Mouse (Mus musculus) frontal cortex, postnatal 36 days (tissue): ENCODE data around the gene Immt.
A peak's percentile ranks its signal among the peaks of the same experiment; 100 is the strongest.
"Not testable (repeated sequence)": the region's sequence is repeated elsewhere in the genome, so short reads cannot be mapped to it uniquely, and the experiment has no call there.

Experiments used
- DNase-seq, 2 experiments: peaks; one replicate each; pipeline ENCODE4 v3.0.0; 2022; ENCODE audit warnings: low spot score in 2 of 2

Immt gene

DNA sequence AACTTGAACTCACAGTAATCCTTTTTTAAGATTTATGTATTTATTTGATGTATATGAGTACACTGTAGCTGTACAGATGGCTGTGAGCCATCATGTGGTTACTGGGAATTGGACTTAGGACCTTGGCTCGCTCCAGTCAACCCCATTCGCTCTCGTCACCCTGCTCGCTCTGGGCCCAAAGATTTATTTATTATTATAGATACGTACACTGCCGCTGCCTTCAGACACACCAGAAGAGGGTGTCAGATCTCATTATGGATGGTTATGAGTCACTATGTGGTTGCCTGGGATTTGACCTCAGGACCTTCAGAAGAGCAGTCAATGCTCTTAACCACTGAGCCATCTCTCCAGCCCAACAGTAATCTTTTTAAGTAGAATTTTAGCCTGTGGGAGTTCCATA is 15.8 kb downstream of the Immt start:
- DNase-seq = not testable (repeated sequence)

GRCm38 (mm10) chr6:71867751-71868150 is 36.6 kb downstream of the Immt start:
- DNase-seq = no peak

- DNase-seq = no peak
These were observed 37.7 kb downstream of the Immt start for GRCm38 (mm10) chr6:71868809-71869208.

- DNase-seq = no peak
These were observed 40.3 kb downstream of the Immt start for GRCm38 (mm10) chr6:71871396-71871795.

DNA sequence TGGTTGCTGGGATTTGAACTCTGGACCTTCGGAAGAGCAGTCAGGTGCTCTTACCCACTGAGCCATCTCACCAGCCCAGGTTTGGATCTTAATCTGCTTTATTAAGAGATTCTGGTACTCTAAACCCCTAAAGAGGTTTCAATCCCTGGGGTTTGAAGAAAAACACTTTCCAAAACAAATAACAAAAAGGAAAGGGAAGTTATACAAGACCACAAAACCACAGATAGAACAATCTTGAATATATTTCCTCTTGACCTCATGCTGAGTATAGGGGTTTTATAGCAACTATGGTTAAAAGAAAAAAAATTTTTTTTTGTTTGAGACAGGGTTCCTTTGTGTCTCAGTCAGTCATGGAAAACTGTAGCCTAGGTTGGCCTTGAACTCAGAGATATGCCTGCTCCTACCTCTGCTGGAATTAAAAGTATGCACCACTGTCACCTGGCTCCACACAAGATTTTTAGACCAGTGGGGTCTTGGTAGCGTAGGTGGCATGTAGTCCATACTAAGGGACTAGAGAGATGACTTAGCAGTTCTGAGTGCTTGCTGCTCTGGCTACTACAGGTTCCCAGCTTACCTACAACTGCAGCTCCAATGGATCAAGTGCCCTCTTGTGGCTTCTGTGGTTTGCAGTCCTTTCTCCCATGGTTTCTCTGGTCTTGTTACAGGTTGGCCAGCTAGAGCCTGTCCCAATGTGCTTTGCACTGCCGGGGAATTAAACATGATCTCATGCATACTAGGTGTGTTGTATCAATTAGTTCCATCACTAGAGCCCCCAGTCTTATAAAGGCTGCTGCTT is 47.0 kb downstream of the Immt start:
- no peak for DNase-seq

DNA sequence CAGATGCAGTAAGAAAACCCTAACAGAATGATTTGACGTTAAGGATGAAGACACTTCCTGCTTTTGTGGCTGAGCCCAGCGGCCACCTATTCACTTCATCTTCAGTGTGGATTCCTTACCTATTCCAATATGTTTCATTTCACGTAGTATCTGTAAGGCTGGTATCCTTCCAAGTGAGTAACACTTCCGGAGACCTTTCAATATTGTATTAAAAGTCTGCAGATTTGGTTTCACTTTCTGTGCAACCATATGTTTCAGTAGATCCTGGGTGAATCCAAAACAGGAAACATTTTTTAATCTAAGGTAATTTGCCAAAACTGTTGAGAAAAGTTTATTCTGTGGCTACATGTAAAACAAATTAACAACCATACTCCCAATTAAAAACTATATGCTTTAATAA is 62.1 kb downstream of the Immt start:
- DNase-seq = no peak

DNA sequence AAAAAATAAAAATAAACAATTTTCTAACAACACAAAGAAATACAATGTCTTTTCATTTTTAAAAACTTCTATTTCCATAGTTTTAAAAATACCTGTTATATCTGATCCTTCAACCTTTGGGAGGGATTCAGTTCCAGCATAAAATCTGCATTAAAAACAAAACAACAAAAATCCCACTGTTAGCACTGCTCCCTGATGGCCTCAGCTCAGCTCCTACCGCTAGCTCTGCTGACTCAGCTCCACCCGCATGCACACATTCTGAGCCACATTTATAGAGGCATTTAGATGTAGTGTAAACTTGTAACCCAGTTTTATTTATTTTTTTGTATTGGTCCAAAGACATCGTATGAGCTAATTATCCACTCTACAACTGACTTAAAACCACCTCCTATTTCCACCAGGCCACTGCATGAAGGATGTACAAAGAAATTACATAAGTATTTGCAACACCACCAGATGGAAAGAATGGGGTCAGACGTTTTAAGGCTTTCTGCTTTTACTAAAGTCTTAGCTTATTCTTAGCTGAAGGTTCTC is 76.6 kb downstream of the Immt start:
- no peak for DNase-seq

GRCm38 (mm10) chr6:71908481-71909381 is 77.6 kb downstream of the Immt start, which contains the start of the genes Ptcd3 and Polr1a:
Ptcd3 (minus strand) TSS chr6:71908750.
Polr1a (plus strand) TSS chr6:71909053.
- DNase-seq = peak; percentile 92 to 95

GRCm38 (mm10) chr6:71909384-71909783 is 78.3 kb downstream of the Immt start:
- no peak for DNase-seq

GRCm38 (mm10) chr6:71909840-71910239 is 78.7 kb downstream of the Immt start:
- DNase-seq = no peak

DNA sequence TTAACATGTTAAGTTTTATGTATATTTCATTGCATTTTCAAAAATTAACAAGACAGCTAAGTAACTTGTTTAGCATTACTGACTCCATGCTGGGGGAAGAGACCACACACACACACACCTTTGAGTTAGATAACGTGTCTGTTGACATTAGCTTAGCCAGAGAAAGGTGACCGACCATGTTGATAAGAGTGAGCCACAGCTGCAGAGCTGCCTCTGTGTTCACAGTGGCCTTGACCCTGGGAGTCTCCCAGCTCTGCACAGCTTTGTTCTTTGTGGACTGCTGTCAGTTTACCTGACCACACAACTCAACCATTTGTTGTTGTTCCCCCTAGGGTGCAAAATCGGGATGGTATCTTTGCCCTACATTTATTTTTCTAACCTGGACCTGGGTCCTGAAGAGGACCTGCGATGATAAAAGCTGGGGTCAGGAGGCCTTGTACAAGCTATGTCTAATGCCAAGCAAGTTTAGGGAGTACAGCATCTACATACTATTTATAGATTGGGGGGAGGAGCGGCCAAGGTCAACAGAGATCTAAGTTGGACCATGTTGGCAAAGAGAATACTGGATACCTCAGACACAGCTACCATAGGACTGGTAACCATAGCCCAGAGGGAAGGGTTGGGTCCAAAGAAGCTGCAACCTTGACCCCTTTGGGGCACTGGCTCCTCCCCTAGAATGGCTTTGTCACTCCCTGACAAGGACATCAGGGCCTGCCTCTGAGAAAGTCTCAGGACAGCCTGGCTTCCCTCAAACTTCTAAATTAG is 80.7 kb downstream of the Immt start:
- DNase-seq = no peak

DNA sequence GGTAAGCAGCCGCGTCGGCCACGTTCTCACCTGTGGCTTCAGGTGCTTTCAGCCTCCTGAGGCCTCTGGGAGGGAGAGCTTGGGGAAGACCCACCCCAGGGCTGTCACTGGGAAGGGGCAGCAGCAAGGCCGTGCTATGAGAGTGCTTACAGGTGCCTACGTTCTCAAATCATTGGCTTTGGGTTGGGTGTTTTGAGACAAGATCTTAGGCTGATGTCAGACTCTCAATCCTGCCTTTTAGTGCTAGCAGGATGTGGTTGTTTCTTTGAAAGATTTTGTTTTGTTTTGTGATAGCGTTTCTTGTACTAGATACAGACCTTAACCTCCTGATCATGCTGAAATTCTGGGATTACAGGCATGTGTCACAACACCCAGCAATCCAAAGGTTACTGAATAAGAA is 89.6 kb downstream of the Immt start:
- no peak for DNase-seq

- not testable (repeated sequence) for DNase-seq
These were observed 94.1 kb downstream of the Immt start for GRCm38 (mm10) chr6:71925233-71925632.
